Mouse (Mus musculus) forebrain, postnatal 0 days (tissue): Measurements from ENCODE around the gene Cxcl5. TPM values are rescaled to one million over a fixed set of nuclear protein-coding genes. Genes with fewer than 3 reads are reported as not detected.

Experiments
- ATAC-seq: fragments of 200-750 bp; cut with Nextera tagmentation; 2 replicates; pipeline ENCODE4 v1.8.0; 2017; ENCODE audit warnings: mild to moderate bottlenecking, moderate library complexity
- DNase-seq: peaks from one replicate; pipeline ENCODE4 v3.0.0-alpha.2; 2015
- H3K27ac ChIP-seq: fragments of 300-500 bp; sonication (generic); 2 replicates; pipeline ENCODE4 v1.5.1; 2014; ENCODE audit warnings: low read depth, mild to moderate bottlenecking, antibody characterized with exemption, low read length, moderate library complexity, mixed read lengths
- H3K27me3 ChIP-seq: fragments of 300-500 bp; sonication (generic); 2 replicates; pipeline ENCODE4 v1.6.1; 2014; ENCODE audit warnings: mild to moderate bottlenecking, low read length, mixed read lengths; ENCODE audit not compliant: insufficient read depth
- H3K36me3 ChIP-seq: fragments of 300-500 bp; sonication (generic); 2 replicates; pipeline ENCODE4 v1.6.1; 2014; ENCODE audit warnings: mild to moderate bottlenecking, moderate library complexity; ENCODE audit not compliant: insufficient read depth
- H3K4me1 ChIP-seq: fragments of 300-500 bp; sonication (generic); 2 replicates; pipeline ENCODE4 v1.6.1; 2014; ENCODE audit warnings: antibody characterized with exemption; ENCODE audit not compliant: insufficient read depth
- H3K4me2 ChIP-seq: fragments of 300-500 bp; sonication (generic); 2 replicates; pipeline ENCODE4 v1.6.1; 2014; ENCODE audit warnings: low read depth, mild to moderate bottlenecking, moderate library complexity
- H3K4me3 ChIP-seq: fragments of 300-500 bp; sonication (generic); 2 replicates; pipeline ENCODE4 v1.5.1; 2014; ENCODE audit warnings: low read depth, low read length, mixed read lengths
- H3K9ac ChIP-seq: fragments of 300-500 bp; sonication (generic); 2 replicates; pipeline ENCODE4 v1.6.1; 2014; ENCODE audit warnings: mild to moderate bottlenecking
- H3K9me3 ChIP-seq: fragments of 300-500 bp; sonication (generic); 2 replicates; pipeline ENCODE4 v1.6.1; 2016; ENCODE audit warnings: low read length
- CTCF ChIP-seq: sonication (generic); IDR thresholded peaks from 2 replicates; pipeline ENCODE4 v1.5.1; 2016; ENCODE audit warnings: antibody characterized with exemption, control low read depth, low read depth
- WGBS: fragments of 180-500 bp; shearing (Covaris S2); extraction: QIAGEN DNeasy Blood & Tissue Kit; methylation state at CpG from one replicate; pipeline ENCODE4 v1.1.7; 2014; 5-methylcytosine and 5-hydroxymethylcytosine counted together
- polyA plus RNA-seq: library from polyadenylated mRNA; unstranded; fragments of >200 nt; fragmentation: Nextera tagmentation; extraction: Ambion mirVana; gene quantifications from 2 replicates; pipeline ENCODE4 v1.2.1, GENCODE M21; 2015
- total RNA-seq: library from RNA; depleted of rRNA; stranded (reverse); fragments of >200 nt; gene quantifications from 2 replicates; pipeline ENCODE4 v1.2.3, GENCODE M21; 2014; rRNA removed

Gene Cxcl5
- total RNA-seq (0.08 and 0.14 TPM in 2 replicates), polyA plus RNA-seq (0.08 and 0.30 TPM in 2 replicates)

DNA sequence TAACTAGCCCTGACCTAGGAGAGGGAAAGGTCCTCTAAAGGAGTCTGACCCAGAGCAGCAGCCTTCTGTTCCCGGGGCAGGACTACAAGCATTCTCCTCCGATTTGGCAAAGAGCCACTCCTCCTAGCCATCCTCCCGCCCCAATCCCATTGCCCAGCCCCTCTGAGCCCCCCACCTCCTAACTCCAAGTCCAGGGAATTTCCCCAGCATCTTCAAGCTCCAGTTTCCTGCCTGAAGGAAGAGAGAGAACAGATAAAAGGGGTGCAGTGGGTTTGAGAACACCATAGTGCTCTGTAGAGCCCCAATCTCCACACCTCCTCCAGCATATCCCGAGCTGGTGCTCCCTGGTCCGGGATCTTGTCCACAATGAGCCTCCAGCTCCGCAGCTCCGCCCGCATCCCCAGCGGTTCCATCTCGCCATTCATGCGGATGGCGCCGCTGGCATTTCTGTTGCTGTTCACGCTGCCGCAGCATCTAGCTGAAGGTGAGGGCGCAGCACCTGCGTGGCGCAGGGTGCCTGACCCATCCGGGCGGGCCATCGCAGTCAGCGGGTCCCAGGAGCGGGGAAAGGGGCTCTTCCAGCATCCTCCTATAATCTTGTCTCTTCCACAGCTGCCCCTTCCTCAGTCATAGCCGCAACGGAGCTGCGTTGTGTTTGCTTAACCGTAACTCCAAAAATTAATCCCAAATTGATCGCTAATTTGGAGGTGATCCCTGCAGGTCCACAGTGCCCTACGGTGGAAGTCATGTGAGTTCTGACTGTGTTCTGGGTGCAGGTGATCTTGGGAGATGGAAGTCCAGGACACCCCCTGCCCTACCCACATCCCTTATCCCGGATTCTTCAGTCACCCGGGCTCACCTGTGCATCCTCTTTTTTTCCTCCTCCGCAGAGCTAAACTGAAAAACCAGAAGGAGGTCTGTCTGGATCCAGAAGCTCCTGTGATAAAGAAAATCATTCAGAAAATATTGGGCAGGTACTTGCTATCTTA, at the start of gene Cxcl5:
Gene Cxcl5, plus strand, starts transcription at position 284 of the 989 bp plus-strand sequence.
- H3K27ac ChIP-seq = no peak within 1 kb of the TSS
- H3K9me3 ChIP-seq = no peaks in the 10 kb centered on the region
- 0 out of 2 replicates have a peak, but pooled peaks cover 3% of the 10 kb centered on the region for H3K4me1 ChIP-seq
- H3K36me3 ChIP-seq = no peaks in the 10 kb centered on the region
- 3% methylated on average over 32 of the region's 32 CpGs for WGBS
- peaks cover 6% of the 10 kb centered on the region; the same call in 1 of the 2 replicates for H3K27me3 ChIP-seq
- peak within 1 kb of the TSS; percentile 49 for H3K4me3 ChIP-seq
- no peak for TF ChIP-seq CTCF
- peak within 1 kb of the TSS; percentile 55 for H3K9ac ChIP-seq
- DNase-seq (peak; percentile 52), ATAC-seq (peak; percentile 56)
- H3K4me2 ChIP-seq = peak within 1 kb of the TSS; percentile 87

DNA sequence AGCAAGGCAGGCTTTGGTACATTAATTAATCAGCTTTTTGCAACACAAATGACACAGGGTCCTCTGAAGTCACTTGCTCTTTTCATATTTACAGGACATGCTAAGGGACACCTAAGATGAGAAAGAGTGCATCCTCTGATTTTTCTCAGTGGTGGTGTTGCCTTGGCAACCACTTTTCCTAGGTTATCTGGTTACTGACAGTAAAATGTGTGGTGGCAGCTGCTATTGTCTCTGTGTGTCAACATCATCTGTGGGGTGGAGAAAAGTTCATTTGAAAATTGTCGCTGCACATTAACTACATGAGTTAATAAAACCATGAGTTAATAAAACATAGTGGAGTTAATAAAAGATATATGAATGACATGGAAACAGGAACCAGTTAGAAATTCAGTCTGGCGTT, 47.8 kb upstream of the Cxcl5 start:
- no peaks in the 10 kb centered on the region for H3K27me3 ChIP-seq
- no peak for TF ChIP-seq CTCF
- H3K9me3 ChIP-seq = no peaks in the 10 kb centered on the region
- H3K4me1 ChIP-seq = no peaks in the 10 kb centered on the region; the same call in 1 of the 2 replicates
- ATAC-seq = peak; percentile 66; the same call in 1 of the 2 replicates
- no peak overlapping the region for H3K9ac ChIP-seq
- WGBS = 69% methylated on average over 2 of the region's 2 CpGs
- H3K4me3 ChIP-seq = no peak overlapping the region
- peak; percentile 25 for DNase-seq
- no peak overlapping the region for H3K27ac ChIP-seq
- H3K36me3 ChIP-seq = no peaks in the 10 kb centered on the region
- H3K4me2 ChIP-seq = no peak overlapping the region

DNA sequence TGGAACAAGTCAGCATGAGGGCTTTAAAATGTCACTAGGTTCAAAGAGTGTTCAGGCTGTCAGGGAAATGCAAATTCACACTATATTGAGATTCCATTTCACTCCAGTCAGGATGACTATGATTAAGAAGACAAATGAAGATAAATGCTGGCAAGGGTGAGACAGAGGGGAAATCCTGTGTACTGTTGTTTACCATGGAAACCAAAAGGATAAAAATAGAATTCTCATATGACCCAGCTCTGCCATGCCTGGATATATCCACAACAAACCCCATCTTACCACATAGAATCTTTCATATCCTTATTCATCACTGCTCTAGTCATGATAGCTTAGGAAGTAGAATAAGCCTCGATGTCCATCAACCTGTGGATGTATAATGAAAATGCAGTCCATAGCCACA, 41.2 kb upstream of the Cxcl5 start:
- no peak overlapping the region for H3K4me3 ChIP-seq
- H3K27ac ChIP-seq = no peak overlapping the region
- H3K36me3 ChIP-seq = no peaks in the 10 kb centered on the region
- no peak overlapping the region for H3K9ac ChIP-seq
- ATAC-seq (peak; percentile 78), DNase-seq (peak; percentile 3)
- WGBS = 74% methylated on average over 1 of the region's 1 CpGs
- H3K9me3 ChIP-seq = no peaks in the 10 kb centered on the region
- no peaks in the 10 kb centered on the region for H3K4me1 ChIP-seq
- H3K4me2 ChIP-seq = no peak overlapping the region
- no peaks in the 10 kb centered on the region for H3K27me3 ChIP-seq
- no peak for TF ChIP-seq CTCF

DNA sequence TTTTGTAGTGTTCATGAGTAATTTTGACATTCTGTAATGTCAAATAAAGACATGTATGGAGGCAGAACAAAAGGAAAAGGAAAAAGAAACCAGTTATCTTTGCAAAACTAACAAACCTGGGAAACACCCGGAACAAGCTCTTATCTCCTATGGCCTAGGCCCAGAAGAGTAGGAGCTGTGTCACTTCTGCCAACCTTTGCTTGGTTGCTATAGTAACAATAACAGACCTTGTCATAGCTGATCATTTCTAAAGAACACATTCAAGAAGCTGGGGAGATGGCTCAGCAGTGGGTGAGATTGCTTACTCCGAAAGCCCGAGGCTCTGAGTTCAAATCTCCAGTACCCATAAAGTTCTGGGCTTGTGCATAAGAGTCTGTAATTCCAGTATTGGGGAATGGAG, 36.5 kb upstream of the Cxcl5 start:
- no peak overlapping the region for H3K9ac ChIP-seq
- no peaks in the 10 kb centered on the region for H3K4me1 ChIP-seq
- no peak for TF ChIP-seq CTCF
- ATAC-seq = no peak
- H3K9me3 ChIP-seq = no peaks in the 10 kb centered on the region
- no peak overlapping the region for H3K4me3 ChIP-seq
- no peaks in the 10 kb centered on the region for H3K27me3 ChIP-seq
- H3K27ac ChIP-seq = no peak overlapping the region
- no peaks in the 10 kb centered on the region for H3K36me3 ChIP-seq
- no peak for DNase-seq
- H3K4me2 ChIP-seq = no peak overlapping the region
- WGBS = 88% methylated on average over 3 of the region's 3 CpGs

DNA sequence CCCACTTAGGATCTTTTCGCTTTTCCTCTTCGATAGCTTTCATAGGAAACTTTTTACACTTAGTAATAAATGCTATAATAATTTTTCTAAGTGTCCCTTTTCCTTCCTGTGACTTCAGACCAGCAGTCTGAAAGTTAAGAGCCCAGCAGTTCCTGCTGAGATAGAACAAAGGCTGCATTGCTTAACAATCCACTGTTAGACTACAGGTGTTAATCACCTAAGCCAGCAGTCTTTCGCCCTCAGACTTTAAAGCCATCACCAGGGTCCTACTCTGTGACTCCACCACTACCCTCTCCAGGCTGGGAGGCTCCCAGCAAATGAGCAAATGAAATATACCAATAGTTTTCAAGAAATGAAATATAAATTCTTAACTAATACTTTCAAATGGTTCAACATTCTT, 30.9 kb upstream of the Cxcl5 start:
- WGBS = 78% methylated on average over 3 of the region's 3 CpGs
- no peak for DNase-seq
- no peaks in the 10 kb centered on the region for H3K36me3 ChIP-seq
- H3K4me2 ChIP-seq = no peak overlapping the region
- H3K4me3 ChIP-seq = no peak overlapping the region
- H3K27me3 ChIP-seq = no peaks in the 10 kb centered on the region
- H3K9me3 ChIP-seq = no peaks in the 10 kb centered on the region
- H3K4me1 ChIP-seq = no peaks in the 10 kb centered on the region
- TF ChIP-seq CTCF = no peak
- no peak overlapping the region for H3K27ac ChIP-seq
- H3K9ac ChIP-seq = no peak overlapping the region
- ATAC-seq = no peak

DNA sequence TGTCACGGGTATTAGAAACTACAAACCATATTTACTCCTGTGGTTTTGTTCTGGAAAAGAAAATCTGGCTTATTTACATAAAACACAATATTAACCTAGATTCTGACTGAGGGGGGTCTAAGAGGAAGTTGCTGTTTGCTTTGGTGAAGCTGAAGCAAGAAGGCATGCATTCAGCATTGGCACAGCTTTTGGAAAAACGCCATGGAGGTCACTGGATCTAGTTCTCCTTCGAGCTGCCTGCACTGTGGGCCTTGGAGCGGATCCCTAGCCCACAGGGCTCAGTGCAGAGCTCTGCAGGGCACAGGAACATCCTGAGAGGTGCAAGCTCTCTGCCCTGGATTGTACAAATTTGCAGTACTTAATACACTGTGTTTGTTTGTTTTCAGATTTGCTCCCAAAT, 27.7 kb upstream of the Cxcl5 start:
- H3K27ac ChIP-seq = no peak overlapping the region
- no peak overlapping the region for H3K4me3 ChIP-seq
- no peaks in the 10 kb centered on the region for H3K9me3 ChIP-seq
- no peak overlapping the region for H3K4me2 ChIP-seq
- H3K36me3 ChIP-seq = no peaks in the 10 kb centered on the region
- no peak for TF ChIP-seq CTCF
- H3K27me3 ChIP-seq = no peaks in the 10 kb centered on the region
- no peaks in the 10 kb centered on the region for H3K4me1 ChIP-seq
- DNase-seq (no peak), ATAC-seq (no peak)
- 68% methylated on average over 4 of the region's 4 CpGs for WGBS
- no peak overlapping the region for H3K9ac ChIP-seq

DNA sequence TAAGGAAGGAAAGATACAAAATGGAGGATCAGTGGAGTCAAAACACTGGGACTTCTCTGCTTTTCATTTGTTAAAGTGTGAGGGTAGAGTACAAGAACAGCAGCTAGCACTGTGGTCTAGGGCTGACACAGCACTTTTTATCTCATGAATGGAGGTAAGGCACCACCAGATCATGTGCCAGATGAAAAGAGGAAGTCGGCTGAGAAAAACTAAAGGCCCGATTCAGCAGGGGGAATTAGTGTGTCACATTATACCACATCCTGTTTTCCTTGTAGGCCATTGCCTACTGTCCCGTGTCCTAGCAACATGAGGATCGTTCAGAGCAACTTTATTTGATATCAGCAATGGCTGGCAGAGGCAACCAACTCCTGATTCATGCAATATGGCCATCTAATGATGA, 17.1 kb upstream of the Cxcl5 start:
- TF ChIP-seq CTCF = no peak
- no peak for ATAC-seq
- Histone ChIP-seq H3K27ac (no peak overlapping the region), H3K9me3 (no peaks in the 10 kb centered on the region), H3K4me2 (no peak overlapping the region), H3K9ac (no peak overlapping the region), H3K4me1 (no peaks in the 10 kb centered on the region), H3K4me3 (no peak overlapping the region), H3K36me3 (no peaks in the 10 kb centered on the region), H3K27me3 (no peaks in the 10 kb centered on the region)
- 73% methylated on average over 4 of the region's 4 CpGs for WGBS
- no peak for DNase-seq
